Mouse (Mus musculus) gastrocnemius, postnatal 10 days (tissue): Measurements from ENCODE around the gene Arhgap8. TPM values are rescaled to one million over a fixed set of nuclear protein-coding genes. Genes with fewer than 3 reads are reported as not detected.

ENCODE experiments used
- DNase-seq: peaks from one replicate; pipeline ENCODE4 v3.0.0; 2021; ENCODE audit warnings: mixed read lengths
- long read RNA-seq, 2 experiments: library from polyadenylated mRNA; stranded (forward); transcript quantifications; one replicate each; pipeline ENCODE4 v2.0.0; 2021
- total RNA-seq, 2 experiments: library from RNA; stranded (reverse); gene quantifications; 2 replicates each; pipeline ENCODE4 v1.2.3; 2021

Arhgap8 gene
- not detected for total RNA-seq
- long read RNA-seq, experiment 1, result 0 reads
- long read RNA-seq, experiment 2, result 0 reads

DNA sequence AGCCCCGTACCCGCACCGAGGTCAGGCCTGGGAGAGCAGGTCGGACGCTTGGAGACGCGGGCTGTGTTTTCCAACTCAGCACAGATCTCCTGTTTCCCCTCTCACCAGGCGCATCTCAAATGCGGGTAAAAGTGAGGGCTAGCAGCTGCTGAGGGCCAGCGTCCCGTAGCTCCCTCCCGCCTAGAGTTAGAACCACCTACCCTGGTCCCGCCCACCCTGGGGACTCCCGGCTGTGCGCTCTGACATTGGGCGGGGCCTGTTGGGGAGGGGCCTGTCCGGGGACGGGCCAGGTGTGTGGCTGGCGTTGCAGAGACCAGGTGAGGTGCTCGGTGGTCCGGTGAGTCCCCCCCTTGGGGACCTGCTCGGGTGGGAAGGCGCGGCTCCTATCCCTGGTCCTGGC is at the start of gene Arhgap8:
TSS of gene Arhgap8 (plus strand) at position 262 of the 400 bp plus-strand sequence.
- no peak for DNase-seq

DNA sequence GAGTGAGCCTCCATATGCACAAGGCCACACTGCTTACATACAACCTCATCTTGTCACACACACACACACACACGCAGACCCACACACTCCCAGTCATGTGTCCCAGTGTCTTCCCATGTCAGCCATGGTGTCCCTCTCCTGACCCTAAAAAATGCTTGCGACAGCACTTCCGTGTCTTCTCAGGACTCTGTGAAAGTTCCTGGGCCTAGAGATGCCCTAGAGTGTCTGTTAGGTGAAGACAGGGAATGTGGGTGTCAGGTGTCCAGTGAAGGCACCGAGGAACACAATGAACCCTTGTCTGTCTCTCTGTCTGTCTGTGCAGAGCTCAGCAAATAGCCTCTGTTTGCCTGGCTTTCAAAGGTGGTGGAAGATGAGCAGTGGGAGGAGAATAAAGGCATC is 49.2 kb upstream of the Arhgap8 start:
- no peak for DNase-seq

DNA sequence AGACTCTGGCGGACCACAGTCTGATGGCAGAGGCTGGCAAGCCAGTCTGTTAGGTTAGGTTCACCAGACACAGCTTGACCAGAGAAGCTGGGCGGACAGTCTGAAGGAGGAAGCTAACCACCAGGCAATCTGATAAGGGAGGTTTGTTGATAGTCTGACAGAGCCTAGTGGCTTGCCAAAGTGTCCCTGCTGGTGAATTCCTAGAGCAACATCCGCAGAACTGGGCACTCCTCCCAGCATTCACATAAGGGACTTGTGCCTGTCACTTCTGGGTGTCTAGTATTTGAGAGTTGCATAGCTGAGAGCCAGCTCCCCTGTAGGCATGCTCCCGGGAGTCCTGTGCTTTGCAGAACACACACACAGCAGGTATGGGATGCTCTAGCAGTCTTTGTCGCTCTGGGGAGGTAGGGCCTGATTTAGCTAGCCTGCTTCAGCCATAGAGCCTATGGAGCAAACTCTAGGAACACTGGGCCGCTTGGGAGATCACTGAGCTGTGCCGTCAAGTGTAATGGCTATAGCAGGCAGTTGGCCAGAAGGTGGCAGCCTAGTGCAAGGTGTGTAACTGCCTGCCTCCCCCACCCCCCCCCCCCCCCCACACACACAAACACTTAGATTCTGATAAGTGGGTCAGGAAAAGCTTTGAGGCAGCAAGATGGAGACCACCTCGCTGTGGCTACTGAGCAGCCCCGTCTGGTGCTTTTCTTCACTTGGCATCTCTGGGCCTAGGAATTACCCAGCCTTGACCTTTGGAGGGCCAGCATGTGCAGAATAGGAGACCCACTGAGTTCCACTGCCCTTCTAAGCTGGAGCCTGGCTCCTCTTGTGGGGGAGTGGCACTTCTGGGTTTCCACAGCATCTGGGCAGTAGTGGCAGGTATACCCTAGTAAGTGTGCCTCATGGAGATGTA is 48.2 kb upstream of the Arhgap8 start:
- DNase-seq, result peak; percentile 49

DNA sequence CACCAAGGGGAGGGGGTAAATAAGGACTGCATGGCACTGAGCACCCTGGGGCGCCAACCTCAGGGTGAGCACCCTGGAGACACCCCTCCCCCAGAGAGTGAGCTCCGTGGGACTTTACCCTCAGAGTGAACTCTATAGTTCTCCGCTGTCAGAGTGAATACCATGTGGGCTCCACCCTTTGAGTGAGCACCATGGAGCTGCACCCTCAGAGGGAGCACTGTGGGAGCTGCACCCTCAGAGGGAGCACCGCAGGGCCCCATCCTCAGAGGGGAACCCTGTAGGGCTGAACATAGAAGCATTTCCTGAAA is 47.6 kb upstream of the Arhgap8 start:
- no peak for DNase-seq

DNA sequence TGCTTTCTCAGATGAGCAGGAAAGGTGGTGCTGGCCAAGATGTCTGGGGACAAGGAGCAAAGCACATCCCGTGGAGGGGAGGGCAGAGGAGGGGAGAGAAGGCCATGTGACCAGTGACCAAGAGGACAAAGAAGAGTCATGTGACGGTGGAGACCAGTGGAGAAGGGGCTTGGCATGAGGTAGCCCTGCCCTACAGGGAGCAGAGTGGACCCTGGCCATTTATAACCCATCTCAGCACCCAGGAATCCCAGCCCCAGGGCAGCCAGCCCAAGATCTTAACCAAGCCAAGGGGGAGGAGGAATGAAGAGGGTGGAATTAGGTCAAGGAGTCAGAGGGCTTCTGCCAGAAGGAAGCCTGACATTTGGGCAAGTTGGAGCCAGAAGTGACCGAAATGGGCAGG is 47.2 kb upstream of the Arhgap8 start:
- DNase-seq, result no peak

DNA sequence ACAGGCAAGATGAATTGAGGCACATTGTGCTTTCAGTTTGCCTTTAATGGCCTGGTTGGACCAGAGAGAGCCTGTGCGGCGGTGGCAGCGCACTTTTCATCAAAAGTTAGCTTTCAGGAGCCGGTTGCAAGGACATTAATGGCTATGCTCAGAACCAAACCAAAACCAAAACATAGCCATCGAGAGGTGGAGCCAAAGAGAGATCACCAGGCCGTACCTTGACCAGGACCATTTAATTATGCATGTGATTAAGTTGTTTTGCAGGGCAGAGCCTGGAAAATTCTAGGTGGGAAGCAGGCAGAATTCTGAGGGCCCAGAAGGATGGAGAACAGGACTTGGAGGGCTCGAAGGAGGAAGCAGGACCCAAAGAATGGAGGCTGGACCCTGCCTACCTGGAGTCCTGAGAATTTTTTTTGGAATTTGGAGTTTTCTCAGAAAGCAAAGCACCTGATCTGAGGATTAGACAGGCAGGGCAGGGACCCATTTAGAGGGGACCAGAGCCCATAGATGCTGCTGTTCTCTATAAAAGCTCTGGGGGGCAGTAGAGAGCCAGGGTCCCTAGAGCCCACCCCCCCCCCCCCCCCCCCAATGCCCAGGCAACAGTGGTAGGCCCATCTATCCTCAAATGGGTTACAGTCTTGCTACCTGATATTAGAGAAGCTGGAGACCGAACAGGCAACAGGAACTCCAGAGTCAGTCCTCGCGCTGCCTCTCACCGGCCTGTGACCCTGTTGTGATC is 45.4 kb upstream of the Arhgap8 start:
- DNase-seq, result no peak

DNA sequence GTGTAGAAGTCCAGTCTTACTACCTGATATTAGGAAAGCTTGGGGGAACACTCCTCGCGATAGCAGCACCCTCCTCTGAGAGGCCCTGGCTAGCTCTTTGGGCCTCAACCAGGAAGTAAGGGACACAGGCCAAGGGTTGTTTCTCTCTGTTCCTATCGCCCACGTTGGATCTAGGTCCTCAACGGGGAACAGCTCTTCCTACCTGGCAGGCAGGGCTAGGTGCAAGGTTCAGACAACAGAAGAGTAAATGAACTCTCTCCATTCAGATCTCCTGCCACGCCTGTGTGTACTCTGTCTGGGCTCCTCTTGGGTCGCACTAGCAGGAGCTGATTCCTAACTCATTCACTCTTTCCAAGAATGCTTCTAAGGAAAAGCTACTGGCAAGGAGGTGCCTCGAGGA is 44.5 kb upstream of the Arhgap8 start:
- no peak for DNase-seq

DNA sequence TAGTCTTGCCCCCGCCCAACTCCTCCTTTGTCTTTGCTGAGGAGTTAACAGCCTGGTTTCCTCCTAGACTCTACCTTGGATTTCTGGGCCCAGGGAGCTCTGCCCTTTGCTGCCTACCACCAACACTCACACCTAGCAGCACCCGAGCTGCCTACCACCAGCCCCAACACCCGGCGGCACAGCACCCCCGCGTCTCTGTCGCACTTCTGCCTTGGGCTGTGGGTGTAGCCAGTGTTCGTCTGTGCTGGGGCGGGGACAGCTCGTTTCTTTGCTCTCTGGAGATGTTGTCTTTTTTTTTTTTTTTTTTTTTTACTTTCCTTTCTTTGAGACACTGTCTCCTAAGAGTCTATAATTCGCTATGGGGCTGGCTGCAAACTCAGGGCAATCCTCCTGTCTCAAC is 41.9 kb upstream of the Arhgap8 start:
- no peak for DNase-seq

DNA sequence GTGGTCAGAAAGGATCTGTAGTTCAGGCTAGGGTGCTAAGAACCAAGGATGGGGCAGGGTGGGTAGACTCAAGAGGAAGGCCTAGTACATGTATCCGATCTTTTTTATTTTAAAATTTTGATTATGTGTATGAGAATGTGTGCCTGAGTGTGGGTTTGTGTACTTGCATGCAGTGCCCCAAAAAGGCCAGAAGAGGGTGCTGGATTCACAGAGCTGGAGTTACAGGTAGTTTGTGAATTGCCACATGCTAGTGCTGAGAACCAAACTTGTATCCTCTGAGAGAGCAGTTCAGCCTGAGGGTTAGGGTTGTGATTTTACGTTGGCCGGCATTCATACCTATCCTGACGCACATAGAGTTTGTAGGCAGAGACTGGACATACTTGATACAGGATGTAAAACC is 40.8 kb upstream of the Arhgap8 start:
- no peak for DNase-seq

DNA sequence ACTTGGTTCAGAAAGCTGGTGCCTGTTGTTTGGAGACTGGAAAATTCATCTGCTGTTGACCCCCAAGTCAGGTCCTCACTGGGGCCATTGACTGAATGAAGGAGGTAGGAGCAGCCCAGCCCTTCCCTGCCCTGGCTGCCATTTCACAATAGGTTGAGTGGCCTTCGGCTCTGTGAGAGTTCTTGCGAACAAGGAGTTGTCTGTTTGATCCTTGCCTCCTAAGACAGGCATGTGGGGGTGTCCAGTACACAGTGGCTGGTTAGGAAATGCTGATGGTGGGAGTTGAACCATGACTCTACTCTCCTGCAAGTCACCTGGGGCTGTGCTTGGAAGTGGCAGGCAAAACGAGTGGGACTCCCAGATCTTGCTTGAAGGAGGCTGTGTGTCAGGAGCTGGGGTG is 40.1 kb upstream of the Arhgap8 start:
- DNase-seq, result no peak

DNA sequence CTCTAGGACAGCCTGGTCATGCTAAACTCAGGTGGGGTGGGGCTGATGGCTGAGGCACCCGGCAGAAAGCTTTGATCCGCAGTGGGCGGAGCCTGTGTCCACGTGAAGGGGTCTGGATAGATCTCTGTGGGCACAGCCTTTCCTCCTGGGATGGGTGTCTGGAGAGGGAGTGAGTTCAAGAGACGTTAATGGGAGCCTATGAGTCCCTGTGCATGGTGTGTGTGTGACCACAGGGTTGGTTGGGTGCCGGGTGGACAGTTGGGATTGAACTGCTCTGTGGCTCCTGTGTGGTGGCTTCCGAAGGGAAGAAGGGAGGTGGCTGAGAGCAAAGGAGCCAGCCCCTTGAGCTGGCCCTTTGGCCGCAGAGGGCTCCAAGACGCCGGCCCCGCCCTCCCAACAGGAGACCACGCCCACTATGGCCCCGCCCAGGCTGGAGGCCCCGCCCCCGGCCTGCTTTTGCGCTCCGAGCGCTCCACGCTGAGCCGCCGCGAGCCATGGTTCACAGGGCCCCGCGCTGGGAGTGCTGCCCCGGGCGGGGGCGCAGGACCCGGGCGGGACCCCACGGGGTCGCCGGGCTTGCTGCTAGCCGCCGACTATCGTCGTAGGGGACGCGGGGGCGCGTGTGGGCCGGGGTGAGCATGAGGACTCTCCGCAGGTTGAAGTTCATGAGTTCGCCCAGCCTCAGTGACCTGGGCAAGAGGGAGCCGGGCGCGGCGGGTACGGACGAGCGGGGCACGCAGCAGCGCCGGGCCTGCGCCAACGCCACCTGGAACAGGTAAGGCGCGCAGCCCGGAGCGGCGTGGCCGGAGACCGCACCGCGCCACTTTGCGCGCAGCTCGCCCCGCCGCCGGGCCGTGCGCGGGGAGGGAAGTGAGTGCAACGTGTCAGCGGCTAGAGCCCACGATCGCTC is 39.1 kb upstream of the Arhgap8 start:
- peak; percentile 98 for DNase-seq

DNA sequence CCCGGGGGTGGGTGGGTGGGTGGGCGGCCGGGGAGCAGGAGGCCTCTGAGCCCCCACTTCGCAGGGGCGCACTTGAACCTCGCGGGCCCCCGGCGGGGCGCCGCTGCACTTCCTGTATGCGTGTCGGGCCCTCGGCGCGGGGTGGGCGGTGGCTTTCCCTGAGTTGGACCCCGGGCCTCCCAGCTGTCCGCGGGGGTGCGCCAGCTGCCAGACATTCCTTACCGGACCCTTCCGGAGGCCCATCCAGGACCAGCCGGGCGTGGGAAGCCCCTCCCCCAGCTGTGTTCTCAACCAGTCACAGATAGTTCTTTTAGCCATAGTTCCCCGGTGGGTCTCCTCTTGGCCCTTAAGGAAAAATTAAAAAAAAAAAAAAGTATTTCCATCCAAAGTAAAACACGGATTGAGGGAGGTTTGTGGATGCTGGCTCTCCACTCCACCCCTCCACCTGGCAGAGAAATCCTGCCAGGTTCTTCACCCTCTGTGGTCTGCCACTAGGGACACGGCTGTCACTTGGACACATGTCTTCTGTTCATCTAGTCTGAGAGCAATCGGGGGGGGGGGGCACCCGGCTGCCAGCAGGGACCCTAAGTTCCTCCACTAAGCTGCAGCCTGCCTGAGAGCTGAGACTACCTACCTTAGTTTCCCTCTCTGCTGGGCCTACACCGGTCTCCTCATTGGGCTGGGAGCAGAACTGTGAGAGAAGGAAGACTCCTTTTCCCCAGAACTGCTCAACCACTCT is 38.2 kb upstream of the Arhgap8 start:
- peak; percentile 75 for DNase-seq

DNA sequence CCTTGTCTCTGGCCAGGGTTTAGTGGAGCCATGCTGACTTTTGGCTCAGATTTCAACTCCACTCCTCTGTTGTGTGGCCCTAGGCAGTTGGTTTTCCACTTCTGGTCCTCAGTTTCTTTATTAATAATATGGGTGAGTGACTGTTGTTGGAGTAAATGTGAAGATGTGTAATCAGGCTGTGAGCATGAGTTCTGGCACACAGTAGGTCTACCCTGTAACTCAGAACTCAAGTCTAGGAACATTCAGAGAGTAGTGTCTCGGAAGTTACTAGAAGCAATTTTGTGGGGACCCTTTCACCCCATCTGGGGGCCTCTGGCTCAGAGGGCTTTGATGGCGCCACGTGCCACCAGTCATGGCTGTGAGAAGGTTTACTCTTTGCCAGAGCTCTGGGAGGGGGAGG is 37.6 kb upstream of the Arhgap8 start:
- no peak for DNase-seq

DNA sequence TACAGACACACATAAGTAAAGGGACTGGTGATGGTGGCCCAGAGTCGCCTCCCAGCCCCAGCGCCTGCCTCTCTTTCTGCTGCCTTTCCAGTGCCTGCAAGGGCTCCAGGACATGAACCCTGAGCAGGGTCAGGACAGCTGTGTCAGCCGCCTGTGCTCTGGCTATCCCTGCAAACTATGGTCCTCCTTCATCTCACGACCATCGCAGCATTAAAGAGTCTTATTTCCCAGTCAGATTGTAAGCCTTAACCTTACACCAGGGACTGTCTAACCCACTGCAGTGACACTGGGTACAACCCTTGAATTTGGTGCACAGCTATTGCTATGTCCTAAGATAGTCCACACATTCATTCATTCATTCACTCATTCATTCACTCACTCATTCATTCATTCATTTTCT is 37.0 kb upstream of the Arhgap8 start:
- DNase-seq, result no peak

DNA sequence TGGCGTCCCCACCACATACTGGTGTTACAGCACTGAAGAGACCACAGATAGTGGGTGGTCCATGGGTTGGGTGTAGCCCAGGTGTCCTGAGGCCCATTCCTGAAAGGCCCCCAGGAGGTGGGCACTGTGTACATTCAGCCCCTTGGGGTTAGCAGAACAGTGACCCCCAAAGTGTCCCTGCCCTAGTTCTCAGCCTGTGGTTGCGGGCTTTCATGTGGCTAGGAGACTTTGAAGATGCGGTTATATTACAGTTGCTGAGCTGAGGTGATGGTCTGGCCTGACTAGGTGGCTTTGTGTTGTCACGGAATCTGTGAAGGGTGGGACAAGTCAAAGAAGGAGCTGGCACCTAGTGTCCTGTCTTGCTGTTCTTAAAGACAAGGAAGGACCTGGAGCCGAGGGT is 35.3 kb upstream of the Arhgap8 start:
- no peak for DNase-seq

DNA sequence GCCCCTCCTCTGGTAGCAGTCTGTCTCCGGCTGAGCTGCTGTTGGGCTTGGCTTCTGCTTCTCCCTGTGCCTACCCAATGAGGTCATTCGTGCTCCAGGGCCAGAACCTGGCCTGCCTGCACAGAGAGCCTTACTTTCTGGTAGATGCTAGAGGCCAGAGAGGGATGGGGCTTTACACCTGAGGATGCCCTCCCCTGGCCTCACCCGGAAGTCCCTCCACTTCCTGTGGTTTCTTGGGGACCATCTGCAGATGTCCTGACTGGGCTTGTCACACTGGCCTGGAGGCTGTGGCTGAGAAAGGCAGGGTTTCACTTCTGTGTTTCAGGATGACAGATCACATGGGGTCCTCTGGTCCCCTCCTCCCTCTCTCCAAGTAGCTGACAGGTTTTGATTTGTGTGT is 34.4 kb upstream of the Arhgap8 start:
- DNase-seq, result no peak

DNA sequence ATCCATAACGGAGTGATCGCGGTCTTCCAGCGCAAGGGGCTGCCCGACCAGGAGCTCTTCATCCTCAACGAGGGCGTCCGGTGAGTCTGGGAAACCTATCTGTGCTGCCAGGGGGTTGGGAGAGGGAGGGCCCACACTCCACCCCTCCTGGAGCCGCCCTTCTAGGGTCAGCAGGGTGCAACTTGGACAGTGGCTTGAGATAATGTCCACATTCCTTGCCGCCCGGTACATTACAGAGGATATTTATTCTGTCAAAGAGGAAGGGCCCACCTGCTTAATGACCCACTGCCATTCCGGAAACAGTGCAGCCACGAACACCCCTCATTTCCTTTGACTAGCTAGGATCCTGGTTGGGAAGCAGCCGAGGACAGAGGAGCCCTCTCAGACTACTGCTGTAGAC is 31.9 kb upstream of the Arhgap8 start:
- DNase-seq, result no peak

DNA sequence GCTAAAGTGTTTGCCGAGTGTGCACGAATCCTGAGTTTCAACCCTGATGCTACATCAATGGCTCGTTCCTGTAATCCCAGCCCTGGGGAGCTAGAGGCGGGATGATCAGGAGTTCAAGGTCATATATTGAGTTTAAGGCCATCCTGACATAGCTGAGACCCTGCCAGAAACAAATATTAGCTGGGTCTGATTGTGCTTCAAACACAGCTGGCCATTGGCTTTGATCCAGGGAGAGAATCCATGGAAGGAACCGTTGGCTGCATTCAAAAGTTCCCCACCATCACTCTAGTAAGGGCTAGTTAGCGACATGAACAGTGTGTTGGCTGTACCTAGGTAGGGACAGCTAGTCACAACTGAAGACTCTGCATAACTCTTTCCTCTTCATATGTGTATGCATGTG is 30.5 kb upstream of the Arhgap8 start:
- DNase-seq, result no peak

DNA sequence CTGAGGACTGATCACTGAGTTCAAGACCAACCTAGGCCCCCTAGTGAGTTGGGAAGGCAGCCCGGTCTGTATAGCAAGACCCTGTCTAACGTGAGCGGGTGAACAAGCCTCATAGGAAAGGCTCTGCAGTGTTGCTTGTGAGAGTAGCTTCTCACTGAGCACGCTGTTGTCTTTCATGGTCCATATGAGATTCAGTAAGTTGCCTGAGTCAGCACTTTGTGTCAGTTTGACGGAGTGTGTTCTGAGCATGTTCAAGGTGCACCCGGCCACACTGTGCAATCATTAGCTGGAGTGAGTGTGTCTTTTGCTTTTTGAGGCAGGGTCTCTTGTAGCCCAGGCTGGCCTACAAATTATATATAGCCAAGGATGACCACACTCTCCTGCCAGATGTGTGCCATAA is 28.3 kb upstream of the Arhgap8 start:
- no peak for DNase-seq

DNA sequence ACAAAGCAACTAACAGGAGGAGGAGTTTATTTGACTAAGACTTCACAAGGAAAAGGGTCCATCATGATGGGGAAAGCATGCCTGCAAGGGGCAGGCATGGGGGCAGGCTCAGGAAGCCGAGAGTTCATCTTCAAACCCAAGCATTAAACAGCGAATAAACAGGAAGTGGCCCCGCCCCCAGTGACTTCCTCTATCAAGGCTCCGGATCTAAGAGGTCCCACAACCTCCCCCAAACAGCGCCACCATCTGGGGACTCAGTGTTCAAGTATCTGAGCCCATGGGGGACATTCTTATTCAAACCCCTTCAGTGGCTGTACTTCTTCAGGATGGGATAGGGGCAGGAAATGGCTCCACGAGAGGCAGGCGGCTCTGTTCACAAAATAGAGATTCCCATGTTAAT is 27.2 kb upstream of the Arhgap8 start:
- no peak for DNase-seq

DNA sequence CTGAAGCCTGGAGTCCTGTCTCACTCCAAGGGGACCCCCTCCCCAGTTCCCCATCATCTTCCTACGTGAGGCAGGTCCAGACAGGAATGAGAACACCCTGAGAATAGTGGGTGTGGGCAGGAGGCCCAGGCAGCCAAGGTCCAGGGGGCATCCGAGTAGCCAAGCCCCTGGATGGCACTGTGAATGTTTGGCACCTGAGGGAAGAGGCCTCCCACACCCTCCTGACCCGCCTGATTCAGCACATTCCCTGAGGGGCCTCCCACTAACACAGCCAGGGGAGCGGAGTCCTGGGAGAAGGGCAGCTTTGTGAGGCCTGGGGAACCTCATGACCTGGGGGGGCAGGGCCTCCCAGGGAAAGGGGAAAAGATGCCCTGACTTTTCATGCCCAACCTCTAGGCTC is 23.8 kb upstream of the Arhgap8 start:
- DNase-seq, result no peak

DNA sequence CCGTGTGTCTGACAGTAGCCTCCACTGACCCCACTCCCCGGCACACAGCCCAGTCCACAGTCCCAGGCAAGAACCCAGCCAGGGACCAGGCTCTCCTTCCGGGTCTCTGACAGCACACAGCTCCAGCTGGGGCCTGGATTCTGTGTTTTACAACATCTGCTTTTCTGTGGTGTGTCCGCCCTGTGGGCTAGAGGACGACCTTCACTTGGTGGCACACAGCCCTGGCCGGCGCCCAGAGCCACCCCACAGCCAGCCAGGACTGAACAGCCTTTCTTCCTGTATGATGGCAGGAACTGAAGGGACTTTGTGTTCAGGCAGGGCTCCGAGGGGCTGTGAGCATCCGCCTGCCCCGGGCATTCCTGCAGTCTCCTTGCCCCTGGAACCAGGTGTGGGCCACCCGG is 22.2 kb upstream of the Arhgap8 start:
- DNase-seq, result peak; percentile 75
